Mouse (Mus musculus) heart, postnatal 0 days (tissue): ENCODE data around the gene Fchsd2.

Source experiments
- CTCF ChIP-seq: IDR thresholded peaks from 2 replicates; pipeline ENCODE4 v1.5.1; 2016; ENCODE audit warnings: antibody characterized with exemption, control low read depth, low read depth
- EP300 ChIP-seq: IDR thresholded peaks from 2 replicates; pipeline ENCODE4 v1.6.1; 2016; ENCODE audit warnings: antibody characterized with exemption, low read depth

DNA sequence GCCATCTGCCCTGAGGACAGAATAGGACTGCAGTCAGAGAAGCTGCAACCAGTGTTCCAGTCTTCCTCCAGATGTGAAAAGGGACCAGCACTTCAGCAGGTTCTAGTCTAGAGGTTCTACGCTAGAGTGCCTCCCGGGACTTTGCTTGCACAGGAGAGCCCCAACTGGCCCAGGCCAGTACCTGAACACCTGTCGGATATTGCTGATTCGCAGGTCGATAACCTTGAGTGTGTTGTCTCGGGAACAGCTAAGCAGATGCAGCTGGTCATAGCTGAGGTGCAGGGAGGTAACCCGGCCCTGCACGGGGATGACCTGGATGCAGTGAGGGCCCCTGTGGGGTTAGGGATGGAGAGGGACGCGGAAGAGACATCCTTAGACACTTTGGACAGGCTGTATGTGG lies 197.7 kb downstream of the Fchsd2 start:
- no peak for TF ChIP-seq CTCF
- no peak for TF ChIP-seq EP300
